Mouse (Mus musculus) erythroid progenitor cell, adult 5-6 weeks (primary cell): ENCODE measurements at regions not wholly inside any gene's neighbourhood (a gene's known extent, or its start where the extent isn't known, plus 50 kb on each side); places are given as distances from the start of the nearest gene placed in this dataset.

Experiments
- ATAC-seq: replicated peaks from 2 replicates; pipeline ENCODE4 v1.8.0; 2016; ENCODE audit warnings: moderate number of reproducible peaks, mild to moderate bottlenecking, moderate TSS enrichment, inconsistent platforms; ENCODE audit not compliant: poor library complexity, low FRiP score, severe bottlenecking

DNA sequence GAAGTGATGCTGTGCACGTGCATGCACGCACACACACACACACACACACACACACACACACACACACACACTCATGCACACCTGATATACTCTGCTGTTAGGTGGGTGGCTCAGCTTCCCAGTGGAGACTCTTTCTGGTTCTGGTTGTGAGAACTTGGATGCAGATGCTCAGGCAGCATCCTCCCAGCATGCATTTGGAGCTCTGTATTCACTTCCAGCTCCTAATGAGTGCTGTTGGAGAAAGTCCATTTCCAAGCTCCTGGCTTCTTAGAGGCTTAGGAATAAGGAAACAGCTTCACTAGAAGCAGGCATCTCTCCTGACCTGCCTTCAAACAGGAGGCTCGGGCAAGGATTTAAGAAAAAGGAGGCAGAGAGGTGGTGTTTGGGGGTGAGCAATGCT, 52.2 kb upstream of the Kazn start:
- ATAC-seq, result no peak
